Comparison of ENCODE assay signal across 8 mouse cellular contexts in the genomic region with DNA sequence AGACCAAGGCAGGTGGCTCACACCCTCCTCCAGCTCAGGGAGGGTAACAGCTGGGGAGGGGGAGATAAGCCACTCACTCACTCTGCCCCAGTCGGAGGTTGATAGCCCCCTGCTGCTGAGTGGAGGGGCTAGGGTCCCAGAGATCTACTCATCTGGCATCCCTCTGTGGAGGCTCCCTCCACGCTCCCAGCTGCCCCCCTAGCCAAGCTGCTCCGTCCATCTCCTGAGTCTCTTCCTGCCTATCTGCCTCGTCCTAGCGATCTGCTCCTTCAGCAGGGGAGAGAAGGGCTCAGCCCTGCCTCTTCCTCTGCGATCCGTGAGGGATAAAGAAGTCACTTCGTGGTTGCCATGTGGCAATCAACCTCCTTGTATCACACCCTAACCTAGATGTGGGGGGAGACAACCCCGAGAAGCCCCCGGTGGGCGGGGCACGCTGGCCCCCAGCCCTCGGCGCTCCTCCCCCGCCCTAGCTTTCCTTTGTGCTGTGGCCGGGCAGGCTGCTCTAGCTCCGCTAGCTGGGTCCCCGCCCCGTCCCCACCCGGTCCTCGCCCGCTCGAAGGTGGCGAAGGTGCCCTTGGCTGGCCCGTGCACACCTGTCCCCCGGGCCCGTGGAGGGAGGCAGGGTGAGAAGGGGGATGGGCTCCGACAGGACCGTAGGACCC. TPM values are rescaled to one million over a fixed set of nuclear protein-coding genes. Genes with fewer than 3 reads are reported as not detected.
DNase-seq lines count a peak whose midpoint lies in the region; ATAC-seq and TF ChIP-seq lines count a peak whose summit lies in the region.

No protein-coding gene starts in this region.

- peak overlapping the region; percentile 95 for H3K4me3 ChIP-seq in heart, embryonic 10.5 days
- H3K4me3 ChIP-seq in G1E (ENCODE audit: low read depth, low read length), result peak overlapping the region; percentile 34; the same call in 1 of the 2 replicates
- peak overlapping the region; percentile 98 for H3K4me3 ChIP-seq in forebrain, embryonic 12.5 days (replicated peaks)
- H3K4me3 ChIP-seq in intestine, postnatal 0 days (ENCODE audit: low read depth, low read length), result peak overlapping the region; percentile 64
- H3K4me3 ChIP-seq in midbrain, embryonic 10.5 days, result peak overlapping the region; percentile 69

- H3K9me3 ChIP-seq in heart, embryonic 10.5 days, result no peaks in the 10 kb centered on the region
- no peaks in the 10 kb centered on the region for H3K9me3 ChIP-seq in G1E (replicated peaks)
- no peaks in the 10 kb centered on the region for H3K9me3 ChIP-seq in forebrain, embryonic 12.5 days
- H3K9me3 ChIP-seq in intestine, postnatal 0 days (ENCODE audit: control insufficient read depth), result no peaks in the 10 kb centered on the region
- no peaks in the 10 kb centered on the region for H3K9me3 ChIP-seq in midbrain, embryonic 10.5 days (replicated peaks)

- intact Hi-C loops in gastrocnemius, postnatal 36 days (cut with DNase I), result no loop called here

- H3K4me2 ChIP-seq in forebrain, embryonic 12.5 days, result peak overlapping the region; percentile 75
- peak overlapping the region; percentile 81 for H3K4me2 ChIP-seq in intestine, postnatal 0 days (replicated peaks; ENCODE audit: low read depth)

- H3K4me1 ChIP-seq in heart, embryonic 10.5 days, result peaks cover 57% of the 10 kb centered on the region
- H3K4me1 ChIP-seq in G1E (ENCODE audit: insufficient read depth, low read depth, low read length), result peaks cover 3% of the 10 kb centered on the region; the same call in 1 of the 2 replicates
- H3K4me1 ChIP-seq in forebrain, embryonic 12.5 days, result peaks cover 54% of the 10 kb centered on the region
- 0 out of 2 replicates have a peak, but pooled peaks cover 2% of the 10 kb centered on the region for H3K4me1 ChIP-seq in intestine, postnatal 0 days (replicated peaks; ENCODE audit: control insufficient read depth, insufficient read depth, low read length)
- peaks cover 64% of the 10 kb centered on the region for H3K4me1 ChIP-seq in midbrain, embryonic 10.5 days

- peaks cover 90% of the 10 kb centered on the region for H3K27me3 ChIP-seq in heart, embryonic 10.5 days (ENCODE audit: insufficient read depth, poor library complexity, severe bottlenecking)
- peaks cover 81% of the 10 kb centered on the region for H3K27me3 ChIP-seq in G1E (ENCODE audit: insufficient read depth, low read length)
- no peaks in the 10 kb centered on the region for H3K27me3 ChIP-seq in forebrain, embryonic 12.5 days
- peaks cover 18% of the 10 kb centered on the region; the same call in 1 of the 2 replicates for H3K27me3 ChIP-seq in intestine, postnatal 0 days (replicated peaks; ENCODE audit: control insufficient read depth, insufficient read depth, low read length)
- H3K27me3 ChIP-seq in midbrain, embryonic 10.5 days (ENCODE audit: low read depth, poor library complexity, severe bottlenecking), result no peaks in the 10 kb centered on the region

- peak overlapping the region; percentile 100 for H3K9ac ChIP-seq in forebrain, embryonic 12.5 days
- H3K9ac ChIP-seq in intestine, postnatal 0 days (ENCODE audit: low read depth, low read length), result peak overlapping the region; percentile 74

- no peak for ATAC-seq in G1E (ENCODE audit: extremely low read depth, insufficient number of reproducible peaks, low FRiP score, poor library complexity, severe bottlenecking)
- ATAC-seq in forebrain, embryonic 12.5 days (ENCODE audit: low FRiP score), result peak; percentile 44
- peak; percentile 12; the same call in 1 of the 2 replicates for ATAC-seq in intestine, postnatal 0 days

- H3K36me3 ChIP-seq in heart, embryonic 10.5 days, result peaks cover 13% of the 10 kb centered on the region
- no peaks in the 10 kb centered on the region for H3K36me3 ChIP-seq in G1E (replicated peaks)
- H3K36me3 ChIP-seq in forebrain, embryonic 12.5 days (replicated peaks), result peaks cover 16% of the 10 kb centered on the region
- no peaks in the 10 kb centered on the region; the same call in 1 of the 2 replicates for H3K36me3 ChIP-seq in intestine, postnatal 0 days (ENCODE audit: control insufficient read depth, insufficient read depth)
- peaks cover 30% of the 10 kb centered on the region for H3K36me3 ChIP-seq in midbrain, embryonic 10.5 days

- WGBS in heart, embryonic 10.5 days, result 2% methylated on average over 26 of the region's 29 CpGs
- WGBS in forebrain, embryonic 12.5 days, result under 1% methylated on average over 29 of the region's 29 CpGs
- WGBS in intestine, postnatal 0 days, result under 1% methylated on average over 29 of the region's 29 CpGs
- under 1% methylated on average over 29 of the region's 29 CpGs for WGBS in midbrain, embryonic 10.5 days

- no peak for DNase-seq in heart, embryonic 10.5 days (ENCODE audit: low spot score)
- no peak for DNase-seq in heart, adult 9 months (ENCODE audit: low spot score in 2 of 2)
- DNase-seq in G1E (ENCODE audit: low spot score), result no peak
- peak; percentile 79 for DNase-seq in midbrain, embryonic 10.5 days (ENCODE audit: low spot score)
- no peak for DNase-seq in urinary bladder, postnatal 36 days (ENCODE audit: low spot score in 2 of 2)
- no peak for DNase-seq in gastrocnemius, postnatal 36 days

- H3K27ac ChIP-seq in heart, embryonic 10.5 days, result peak overlapping the region; percentile 96
- H3K27ac ChIP-seq in forebrain, embryonic 12.5 days, result peak overlapping the region; percentile 99
- peak overlapping the region; percentile 66 for H3K27ac ChIP-seq in intestine, postnatal 0 days (ENCODE audit: low read depth, low read length)
- H3K27ac ChIP-seq in midbrain, embryonic 10.5 days (replicated peaks), result peak overlapping the region; percentile 97

- no peak for TF ChIP-seq CTCF in G1E (IDR thresholded peaks at IDR 0.05; ENCODE audit: low read depth, low read length)
- no peak for TF ChIP-seq CTCF in intestine, postnatal 0 days (IDR thresholded peaks at IDR 0.05; ENCODE audit: low read depth)

RNA-seq across cellular contexts. Expression of gene Dbn1, which starts 0.9 kb away (rescaled TPM):
- 101 and 166 TPM in 2 replicates for polyA plus RNA-seq in heart, embryonic 10.5 days (2016; fragmentation: Nextera tagmentation; extraction: Ambion mirVana)
- total RNA-seq in G1E (2014; fragmentation: Nextera tagmentation) (not detected in 2 replicates), G1E (2017) (0.23 and 0.33 TPM in 2 replicates)
- polyA plus RNA-seq in G1E (2012), result 0.25 and 0.30 TPM in 2 replicates
- 591 and 654 TPM in 2 replicates for polyA plus RNA-seq in forebrain, embryonic 12.5 days (2016; fragmentation: Nextera tagmentation; extraction: Ambion mirVana)
- polyA plus RNA-seq in intestine, postnatal 0 days (2015; fragmentation: Nextera tagmentation; extraction: Ambion mirVana), result 31.3 and 34.8 TPM in 2 replicates
- 381 and 466 TPM in 2 replicates for polyA plus RNA-seq in midbrain, embryonic 10.5 days (2016; fragmentation: Nextera tagmentation; extraction: Ambion mirVana)
- 1 to 10 TPM; 7.7 TPM for total RNA-seq in gastrocnemius, postnatal 36 days (2021)

RNA-seq across cellular contexts. Expression of gene Prr7, which starts 23.0 kb away (rescaled TPM):
- polyA plus RNA-seq in heart, embryonic 10.5 days (2016; fragmentation: Nextera tagmentation; extraction: Ambion mirVana), result 0.17 and 0.21 TPM in 2 replicates
- 0.53 TPM in 1 of 2 replicates, not detected in the other for total RNA-seq in G1E (2014; fragmentation: Nextera tagmentation)
- 0.44 and 1.6 TPM in 2 replicates for total RNA-seq in G1E (2017)
- polyA plus RNA-seq in G1E (2012), result 1.6 and 2.7 TPM in 2 replicates
- polyA plus RNA-seq in forebrain, embryonic 12.5 days (2016; fragmentation: Nextera tagmentation; extraction: Ambion mirVana), result 1.7 and 2.7 TPM in 2 replicates
- 0.14 and 0.27 TPM in 2 replicates for polyA plus RNA-seq in intestine, postnatal 0 days (2015; fragmentation: Nextera tagmentation; extraction: Ambion mirVana)
- 0.69 and 0.87 TPM in 2 replicates for polyA plus RNA-seq in midbrain, embryonic 10.5 days (2016; fragmentation: Nextera tagmentation; extraction: Ambion mirVana)
- under 1 TPM; 0.62 to 0.77 TPM for total RNA-seq in gastrocnemius, postnatal 36 days (2021)

RNA-seq across cellular contexts. Expression of gene Pdlim7, which starts 26.4 kb away (rescaled TPM):
- 397 and 462 TPM in 2 replicates for polyA plus RNA-seq in heart, embryonic 10.5 days (2016; fragmentation: Nextera tagmentation; extraction: Ambion mirVana)
- total RNA-seq in G1E (2014; fragmentation: Nextera tagmentation), result 19.9 and 20.0 TPM in 2 replicates
- total RNA-seq in G1E (2017), result 8.5 and 13.5 TPM in 2 replicates
- polyA plus RNA-seq in G1E (2012), result 52.5 and 61.7 TPM in 2 replicates
- polyA plus RNA-seq in forebrain, embryonic 12.5 days (2016; fragmentation: Nextera tagmentation; extraction: Ambion mirVana), result 139 and 147 TPM in 2 replicates
- polyA plus RNA-seq in intestine, postnatal 0 days (2015; fragmentation: Nextera tagmentation; extraction: Ambion mirVana), result 131 and 142 TPM in 2 replicates
- polyA plus RNA-seq in midbrain, embryonic 10.5 days (2016; fragmentation: Nextera tagmentation; extraction: Ambion mirVana), result 191 and 195 TPM in 2 replicates
- total RNA-seq in gastrocnemius, postnatal 36 days (2021), result 100 to 1,000 TPM; 605 to 719 TPM

RNA-seq across cellular contexts. Expression of gene Dok3, which starts 42.0 kb away (rescaled TPM):
- 0.57 and 2.4 TPM in 2 replicates for polyA plus RNA-seq in heart, embryonic 10.5 days (2016; fragmentation: Nextera tagmentation; extraction: Ambion mirVana)
- 1.6 and 1.7 TPM in 2 replicates for total RNA-seq in G1E (2014; fragmentation: Nextera tagmentation)
- 8.4 and 8.8 TPM in 2 replicates for total RNA-seq in G1E (2017)
- polyA plus RNA-seq in G1E (2012), result 11.6 and 14.4 TPM in 2 replicates
- polyA plus RNA-seq in forebrain, embryonic 12.5 days (2016; fragmentation: Nextera tagmentation; extraction: Ambion mirVana), result 3.3 and 3.7 TPM in 2 replicates
- polyA plus RNA-seq in intestine, postnatal 0 days (2015; fragmentation: Nextera tagmentation; extraction: Ambion mirVana), result 1.5 and 1.6 TPM in 2 replicates
- 3.1 and 3.6 TPM in 2 replicates for polyA plus RNA-seq in midbrain, embryonic 10.5 days (2016; fragmentation: Nextera tagmentation; extraction: Ambion mirVana)
- total RNA-seq in gastrocnemius, postnatal 36 days (2021), result 1 to 10 TPM in 1 of 2 experiments, under 1 TPM in 1; 0.74 to 1.2 TPM

RNA-seq across cellular contexts. Expression of gene Grk6, which starts 42.2 kb away (rescaled TPM):
- 29.5 and 44.2 TPM in 2 replicates for polyA plus RNA-seq in heart, embryonic 10.5 days (2016; fragmentation: Nextera tagmentation; extraction: Ambion mirVana)
- total RNA-seq in G1E (2014; fragmentation: Nextera tagmentation) (23.0 and 27.5 TPM in 2 replicates), G1E (2017) (48.9 and 53.9 TPM in 2 replicates)
- polyA plus RNA-seq in G1E (2012), result 42.6 and 46.0 TPM in 2 replicates
- 54.2 and 58.1 TPM in 2 replicates for polyA plus RNA-seq in forebrain, embryonic 12.5 days (2016; fragmentation: Nextera tagmentation; extraction: Ambion mirVana)
- 10.5 and 11.4 TPM in 2 replicates for polyA plus RNA-seq in intestine, postnatal 0 days (2015; fragmentation: Nextera tagmentation; extraction: Ambion mirVana)
- polyA plus RNA-seq in midbrain, embryonic 10.5 days (2016; fragmentation: Nextera tagmentation; extraction: Ambion mirVana), result 41.8 and 51.4 TPM in 2 replicates
- total RNA-seq in gastrocnemius, postnatal 36 days (2021), result 10 to 100 TPM in 1 of 2 experiments, 1 to 10 TPM in 1; 9.1 to 10.8 TPM

Comparison
In these comparisons a context has a peak if more than half of its experiments do, and no peak if none do; other contexts are left out.
1. H3K4me3 ChIP-seq: peak in every context shown above with its lines; median percentile 98 in forebrain, embryonic 12.5 days; 95 in heart, embryonic 10.5 days; 69 in midbrain, embryonic 10.5 days; 64 in intestine, postnatal 0 days; 34 in G1E.
2. RNA of gene Dbn1, which starts 0.9 kb away (polyA plus RNA-seq): 591 to 654 TPM in forebrain, embryonic 12.5 days, 381 to 466 TPM in midbrain, embryonic 10.5 days, 101 to 166 TPM in heart, embryonic 10.5 days and 31.3 to 34.8 TPM in intestine, postnatal 0 days; 0.25 to 0.30 TPM in G1E; every median in the first group is over 10 times any median in the second.
3. Peak in every context shown above with its lines, with median percentiles within 50 percentile points of each other: H3K27ac ChIP-seq.